ENCODE assay signal across 7 mouse cellular contexts in genomic region chr8:70776496-70777444, GRCm38 (mm10). TPM values are rescaled to one million over a fixed set of nuclear protein-coding genes. Genes with fewer than 3 reads are reported as not detected.
DNase-seq lines count a peak whose midpoint lies in the region; ATAC-seq lines count a peak whose summit lies in the region.

Pik3r2 (minus strand) TSS chr8:70776713.

- ATAC-seq in intestine, embryonic 16.5 days, result peak; percentile 92
- peak; percentile 94 for ATAC-seq in midbrain, embryonic 11.5 days (ENCODE audit: low FRiP score)

- H3K4me2 ChIP-seq in intestine, embryonic 16.5 days (ENCODE audit: low read depth, low read length), result peak within 1 kb of the TSS; percentile 95
- H3K4me2 ChIP-seq in midbrain, embryonic 11.5 days, result peak within 1 kb of the TSS; percentile 95

- under 1% methylated on average over 94 of the region's 94 CpGs for WGBS in intestine, embryonic 16.5 days
- WGBS in midbrain, embryonic 11.5 days, result under 1% methylated on average over 94 of the region's 94 CpGs

- H3K9me3 ChIP-seq in intestine, embryonic 16.5 days (ENCODE audit: control insufficient read depth, low read length), result no peaks in the 10 kb centered on the region
- H3K9me3 ChIP-seq in midbrain, embryonic 11.5 days (ENCODE audit: control insufficient read depth, low read length), result no peaks in the 10 kb centered on the region

- H3K9ac ChIP-seq in intestine, embryonic 16.5 days (ENCODE audit: low read depth, low read length), result peak within 1 kb of the TSS; percentile 99
- peak within 1 kb of the TSS; percentile 95 for H3K9ac ChIP-seq in midbrain, embryonic 11.5 days (ENCODE audit: low read length)

- H3K36me3 ChIP-seq in intestine, embryonic 16.5 days (ENCODE audit: control insufficient read depth, insufficient read depth, low read length), result peaks cover 21% of the 10 kb centered on the region
- H3K36me3 ChIP-seq in midbrain, embryonic 11.5 days (ENCODE audit: control insufficient read depth, insufficient read depth, low read length), result peaks cover 11% of the 10 kb centered on the region

- peak within 1 kb of the TSS; percentile 100 for H3K27ac ChIP-seq in intestine, embryonic 16.5 days (ENCODE audit: low read length)
- peak within 1 kb of the TSS; percentile 98 for H3K27ac ChIP-seq in midbrain, embryonic 11.5 days (ENCODE audit: low read depth, low read length)

- peak within 1 kb of the TSS; percentile 76 for H3K4me3 ChIP-seq in intestine, embryonic 16.5 days (ENCODE audit: low read length)
- peak within 1 kb of the TSS; percentile 83 for H3K4me3 ChIP-seq in midbrain, embryonic 11.5 days (ENCODE audit: low read depth, low read length)

- H3K27me3 ChIP-seq in intestine, embryonic 16.5 days (replicated peaks; ENCODE audit: control insufficient read depth, insufficient read depth, low read length), result no peaks in the 10 kb centered on the region
- H3K27me3 ChIP-seq in midbrain, embryonic 11.5 days (ENCODE audit: control insufficient read depth, insufficient read depth, low read length), result no peaks in the 10 kb centered on the region

- peak; percentile 98 for DNase-seq in adrenal gland, adult 2 months
- peak; percentile 98 for DNase-seq in embryo, embryonic 11.5 days (ENCODE audit: low read depth, low spot score)
- peak; percentile 99 for DNase-seq in gastrocnemius, postnatal 4 days (ENCODE audit: low spot score in 2 of 2)
- DNase-seq in left cerebral cortex, postnatal 36 days (ENCODE audit: low spot score in 2 of 2), result peak; percentile 98 to 99
- peak; percentile 100 for DNase-seq in midbrain, embryonic 11.5 days (ENCODE audit: low spot score, missing footprints)
- peak; percentile 98 for DNase-seq in skeletal muscle tissue, adult 2 months (ENCODE audit: low read depth, low spot score)

- H3K4me1 ChIP-seq in intestine, embryonic 16.5 days (ENCODE audit: control insufficient read depth, insufficient read depth, low read length), result peaks cover 48% of the 10 kb centered on the region
- peaks cover 20% of the 10 kb centered on the region for H3K4me1 ChIP-seq in midbrain, embryonic 11.5 days (ENCODE audit: control insufficient read depth, insufficient read depth, low read length)

- intact Hi-C loops in left cerebral cortex, postnatal 36 days (cut with DNase I), result loop anchor here (2.0 kb wide), 1 partner anchor 16 kb away; no protein-coding TSS in a partner anchor

RNA-seq across cellular contexts. Expression of gene Pik3r2, which starts in this region (rescaled TPM):
- 10 to 100 TPM; 37.2 to 49.0 TPM for total RNA-seq in adrenal gland, adult 2 months (2021)
- polyA plus RNA-seq in adrenal gland, adult 2 months (2012; rRNA removed), result 296 and 305 TPM in 2 replicates
- total RNA-seq in gastrocnemius, postnatal 4 days (2021), result 10 to 100 TPM; 65.2 to 73.0 TPM
- polyA plus RNA-seq in intestine, embryonic 16.5 days (2015; fragmentation: Nextera tagmentation; extraction: Ambion mirVana), result 63.7 and 65.3 TPM in 2 replicates
- total RNA-seq in left cerebral cortex, postnatal 36 days (2021), result 100 to 1,000 TPM; 152 to 164 TPM
- polyA plus RNA-seq in midbrain, embryonic 11.5 days (2014; fragmentation: Nextera tagmentation; extraction: Ambion mirVana), result 25.4 and 30.2 TPM in 2 replicates

Comparison
In these comparisons a context has a peak if more than half of its experiments do, and no peak if none do; other contexts are left out.
1. Peak in every context shown above with its lines: DNase-seq, ATAC-seq, H3K4me3 ChIP-seq and H3K27ac ChIP-seq.